Mouse (Mus musculus) hindbrain, embryonic 14.5 days (tissue): ENCODE data around the gene Maats1. TPM values are rescaled to one million over a fixed set of nuclear protein-coding genes. Genes with fewer than 3 reads are reported as not detected.
A peak's percentile ranks its signal among the peaks of the same experiment; 100 is the strongest.

ENCODE experiments used
- ATAC-seq: fragments of 200-750 bp; cut with Nextera tagmentation; 2 replicates; pipeline ENCODE4 v1.8.0; 2017; ENCODE audit warnings: moderate number of reproducible peaks, mild to moderate bottlenecking, moderate TSS enrichment, moderate library complexity; ENCODE audit not compliant: low FRiP score
- DNase-seq: peaks from one replicate; pipeline ENCODE4 v3.0.0-alpha.2; 2015; ENCODE audit warnings: low spot score
- H3K27ac ChIP-seq: fragments of 300-500 bp; sonication (generic); 2 replicates; pipeline ENCODE4 v1.5.1; 2014; ENCODE audit warnings: mild to moderate bottlenecking, moderate library complexity
- H3K27me3 ChIP-seq: fragments of 300-500 bp; sonication (generic); 2 replicates; pipeline ENCODE4 v1.6.1; 2014; ENCODE audit warnings: mild to moderate bottlenecking, low read length, mixed read lengths; ENCODE audit not compliant: control insufficient read depth, insufficient read depth
- H3K36me3 ChIP-seq: fragments of 300-500 bp; sonication (generic); replicated peaks from 2 replicates; pipeline ENCODE4 v1.6.1; 2014; ENCODE audit not compliant: control insufficient read depth, insufficient read depth
- H3K4me1 ChIP-seq: fragments of 300-500 bp; sonication (generic); replicated peaks from 2 replicates; pipeline ENCODE4 v1.6.1; 2014; ENCODE audit warnings: antibody characterized with exemption, low read length, mixed read lengths; ENCODE audit not compliant: control insufficient read depth, insufficient read depth
- H3K4me2 ChIP-seq: fragments of 300-500 bp; sonication (generic); replicated peaks from 2 replicates; pipeline ENCODE4 v1.6.1; 2014; ENCODE audit warnings: mild to moderate bottlenecking, moderate library complexity
- H3K4me3 ChIP-seq: fragments of 300-500 bp; sonication (generic); replicated peaks from 2 replicates; pipeline ENCODE4 v1.5.1; 2014; ENCODE audit warnings: mild to moderate bottlenecking, low read length
- H3K9ac ChIP-seq: fragments of 300-500 bp; sonication (generic); 2 replicates; pipeline ENCODE4 v1.6.1; 2014
- H3K9me3 ChIP-seq: fragments of 300-500 bp; sonication (generic); 2 replicates; pipeline ENCODE4 v1.6.1; 2016; ENCODE audit warnings: low read length; ENCODE audit not compliant: control insufficient read depth
- WGBS: fragments of 180-500 bp; shearing (Covaris S2); extraction: QIAGEN DNeasy Blood & Tissue Kit; methylation state at CpG from one replicate; pipeline ENCODE4 v1.1.7; 2014; 5-methylcytosine and 5-hydroxymethylcytosine counted together
- polyA plus RNA-seq: library from polyadenylated mRNA; unstranded; fragments of >200 nt; fragmentation: Nextera tagmentation; extraction: Ambion mirVana; gene quantifications from 2 replicates; pipeline ENCODE4 v1.2.1, GENCODE M21; 2014

Gene Maats1
- polyA plus RNA-seq, 1 experiment from 2014 or later: 1.5 TPM

DNA sequence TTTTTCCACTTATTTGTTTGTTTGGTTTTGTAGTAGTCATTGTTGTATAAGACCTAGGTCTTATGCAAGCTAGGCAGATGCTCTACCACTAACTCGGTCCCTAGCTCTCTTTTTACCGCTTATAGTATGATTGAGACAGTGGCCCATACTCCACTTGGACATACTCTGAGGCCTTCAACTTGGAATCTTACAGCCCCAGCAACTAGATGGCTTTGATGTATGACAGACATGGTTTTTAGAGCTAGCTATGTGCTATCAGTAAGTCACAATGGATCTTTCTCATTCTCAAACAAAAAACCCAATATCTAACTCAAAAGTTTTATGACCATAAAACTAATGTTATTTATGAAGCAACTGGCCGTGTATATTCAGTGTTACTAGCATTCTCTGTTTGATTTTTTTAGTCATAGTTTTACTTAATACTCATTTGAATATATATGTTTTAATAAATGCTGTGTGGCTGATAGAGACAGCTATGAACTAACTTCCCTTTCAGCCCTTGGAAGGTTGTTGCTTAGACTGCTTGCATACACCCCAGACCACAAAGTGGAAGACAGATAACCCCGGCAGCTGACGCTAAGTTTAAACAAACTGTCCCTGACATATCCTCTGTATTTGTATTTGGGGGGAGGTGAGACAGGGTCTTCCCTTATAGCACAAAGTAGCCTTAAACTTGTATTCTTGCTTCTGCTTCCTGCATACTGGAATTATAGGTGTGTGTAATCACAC is 12.4 kb upstream of the Maats1 start:
- Histone ChIP-seq H3K4me2 (no peak overlapping the region), H3K27ac (no peak overlapping the region), H3K27me3 (no peaks in the 10 kb centered on the region), H3K4me1 (no peaks in the 10 kb centered on the region), H3K9me3 (no peaks in the 10 kb centered on the region), H3K9ac (no peak overlapping the region), H3K36me3 (peaks cover 43% of the 10 kb centered on the region), H3K4me3 (no peak overlapping the region)
- ATAC-seq: no peak
- no peak for DNase-seq
- WGBS: 93% methylated on average over 5 of the region's 5 CpGs

DNA sequence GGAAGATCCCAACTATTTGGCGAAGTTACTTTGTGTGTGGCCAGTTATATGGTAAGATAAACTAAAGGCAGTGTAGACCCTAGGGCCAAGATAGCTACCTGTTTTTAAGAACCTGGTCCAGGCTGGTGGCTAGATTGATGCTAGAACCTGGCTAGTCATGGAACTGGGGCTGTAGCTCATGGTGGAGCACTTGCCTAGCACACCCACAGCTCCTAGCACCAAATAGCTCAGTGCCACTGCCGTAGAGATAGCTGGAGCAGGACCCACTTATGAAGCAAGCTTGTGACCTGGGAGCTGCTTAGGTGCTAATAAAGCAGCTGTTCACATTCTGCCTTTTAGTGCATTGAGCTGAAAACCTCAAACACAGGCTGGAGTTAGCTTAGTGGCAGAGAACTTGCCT is 11.7 kb upstream of the Maats1 start:
- H3K27me3 ChIP-seq: no peaks in the 10 kb centered on the region
- H3K4me2 ChIP-seq: no peak overlapping the region
- ATAC-seq (no peak), DNase-seq (no peak)
- H3K27ac ChIP-seq: no peak overlapping the region
- H3K9me3 ChIP-seq: no peaks in the 10 kb centered on the region
- H3K4me3 ChIP-seq: no peak overlapping the region
- no peaks in the 10 kb centered on the region for H3K4me1 ChIP-seq
- 92% methylated on average over 2 of the region's 2 CpGs for WGBS
- H3K9ac ChIP-seq: no peak overlapping the region
- H3K36me3 ChIP-seq: peaks cover 46% of the 10 kb centered on the region

DNA sequence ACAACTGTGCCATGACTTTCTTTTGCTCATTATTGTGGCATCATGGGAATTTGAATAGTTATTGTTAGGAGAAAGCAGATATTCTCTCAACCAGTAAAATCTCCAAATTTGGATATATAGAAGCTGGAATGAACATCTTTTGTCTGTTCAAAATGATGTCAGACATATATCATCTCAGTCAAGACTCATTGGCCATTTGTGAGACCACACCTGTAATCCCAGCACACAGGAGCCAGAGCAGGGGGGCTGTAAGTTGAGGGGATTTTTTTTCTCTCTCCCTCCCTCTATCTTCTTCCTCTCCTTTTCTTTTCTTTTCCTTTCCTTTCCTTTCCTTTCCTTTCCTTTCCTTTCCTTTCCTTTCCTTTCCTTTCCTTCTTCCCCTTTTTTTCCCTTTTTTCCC is 10.9 kb upstream of the Maats1 start:
- Histone ChIP-seq H3K9me3 (no peaks in the 10 kb centered on the region), H3K4me3 (no peak overlapping the region), H3K4me1 (peaks cover under 1% of the 10 kb centered on the region), H3K27ac (no peak overlapping the region), H3K9ac (no peak overlapping the region), H3K4me2 (no peak overlapping the region), H3K36me3 (peaks cover 46% of the 10 kb centered on the region), H3K27me3 (no peaks in the 10 kb centered on the region)
- ATAC-seq (no peak), DNase-seq (no peak)

DNA sequence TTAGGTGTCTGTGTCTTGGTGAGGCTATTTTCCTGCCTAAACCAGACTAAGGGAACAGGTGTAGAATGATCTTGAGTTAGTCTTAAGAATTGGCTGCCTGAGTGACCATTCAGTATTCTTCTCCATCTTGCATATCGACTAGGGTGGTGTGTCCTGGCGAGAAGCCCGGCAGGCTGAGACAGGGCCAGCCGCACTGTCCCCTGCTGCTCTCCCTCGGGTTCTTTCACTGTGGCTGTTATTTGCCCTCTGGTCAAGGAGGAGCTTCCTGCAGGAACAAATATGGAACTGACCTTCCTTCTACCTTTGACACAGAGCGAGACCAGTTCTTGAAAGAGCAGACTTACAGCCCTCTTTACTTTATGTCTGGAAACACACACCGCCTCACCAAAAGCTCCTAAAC is 10.1 kb upstream of the Maats1 start:
- no peak for ATAC-seq

DNA sequence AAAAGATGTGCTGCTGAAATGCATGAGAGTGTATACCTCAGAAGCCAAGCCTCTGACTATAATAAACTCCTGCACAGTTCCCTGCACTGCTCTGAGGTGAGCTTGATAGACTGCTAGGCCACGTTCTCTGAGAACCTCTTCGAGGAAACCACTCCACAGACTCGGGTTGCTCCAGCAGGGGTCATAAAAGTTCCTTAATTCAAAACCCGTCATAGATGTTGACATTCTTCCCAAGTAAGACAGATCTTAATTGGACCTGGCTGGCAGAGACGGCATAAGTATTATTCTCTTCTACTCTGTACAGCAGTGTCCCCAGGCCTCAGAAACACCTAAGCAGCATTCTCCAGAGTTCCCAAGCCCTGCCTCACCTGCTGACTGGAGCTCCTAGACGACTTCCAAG is 9.0 kb upstream of the Maats1 start:
- no peak for ATAC-seq
- 90% methylated on average over 6 of the region's 6 CpGs for WGBS
- H3K4me3 ChIP-seq: no peak overlapping the region

More for the DNA sequence above, 10.1 kb upstream of the Maats1 start:
- H3K27me3 ChIP-seq: no peaks in the 10 kb centered on the region
- H3K9me3 ChIP-seq: no peaks in the 10 kb centered on the region
- 83% methylated on average over 7 of the region's 7 CpGs for WGBS
- no peak overlapping the region for H3K4me3 ChIP-seq
- DNase-seq: no peak
- H3K27ac ChIP-seq: no peak overlapping the region
- peaks cover 46% of the 10 kb centered on the region for H3K36me3 ChIP-seq
- peaks cover 5% of the 10 kb centered on the region for H3K4me1 ChIP-seq
- no peak overlapping the region for H3K9ac ChIP-seq
- no peak overlapping the region for H3K4me2 ChIP-seq

DNA sequence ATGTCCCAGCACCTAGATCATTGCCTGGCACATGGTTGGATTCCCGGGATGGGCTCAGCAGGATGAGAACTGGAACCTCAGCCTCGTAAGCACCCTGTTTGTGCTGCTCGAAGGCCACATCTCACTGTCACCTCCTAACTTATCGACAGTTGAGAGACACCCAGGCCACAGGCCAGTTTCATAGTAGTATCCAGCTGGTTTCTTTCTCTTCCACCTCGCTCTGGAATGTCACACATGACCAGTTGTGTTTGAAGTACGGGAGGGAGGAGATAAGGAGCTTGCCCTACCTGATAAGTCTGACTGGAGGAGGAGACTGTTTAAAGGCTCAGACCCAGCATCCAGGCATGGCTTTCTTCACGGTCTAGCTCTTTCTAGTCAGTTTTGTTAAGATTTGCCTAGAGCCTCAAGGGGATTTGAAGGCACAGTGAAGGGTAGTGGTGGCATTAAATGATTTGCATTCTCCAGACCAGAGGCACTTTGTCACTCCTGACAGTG is 8.5 kb upstream of the Maats1 start:
- Histone ChIP-seq H3K36me3 (peaks cover 40% of the 10 kb centered on the region), H3K27me3 (no peaks in the 10 kb centered on the region), H3K9me3 (no peaks in the 10 kb centered on the region), H3K4me1 (peaks cover 5% of the 10 kb centered on the region), H3K4me2 (no peak overlapping the region), H3K4me3 (no peak overlapping the region), H3K27ac (no peak overlapping the region), H3K9ac (no peak overlapping the region)
- WGBS: 93% methylated on average over 7 of the region's 7 CpGs
- DNase-seq (no peak), ATAC-seq (no peak)

More for the DNA sequence above, 9.0 kb upstream of the Maats1 start:
- no peak overlapping the region for H3K4me2 ChIP-seq
- no peak for DNase-seq
- no peaks in the 10 kb centered on the region for H3K27me3 ChIP-seq
- no peak overlapping the region for H3K27ac ChIP-seq
- H3K9me3 ChIP-seq: no peaks in the 10 kb centered on the region
- H3K36me3 ChIP-seq: peaks cover 40% of the 10 kb centered on the region
- H3K9ac ChIP-seq: no peak overlapping the region
- H3K4me1 ChIP-seq: peaks cover 5% of the 10 kb centered on the region

DNA sequence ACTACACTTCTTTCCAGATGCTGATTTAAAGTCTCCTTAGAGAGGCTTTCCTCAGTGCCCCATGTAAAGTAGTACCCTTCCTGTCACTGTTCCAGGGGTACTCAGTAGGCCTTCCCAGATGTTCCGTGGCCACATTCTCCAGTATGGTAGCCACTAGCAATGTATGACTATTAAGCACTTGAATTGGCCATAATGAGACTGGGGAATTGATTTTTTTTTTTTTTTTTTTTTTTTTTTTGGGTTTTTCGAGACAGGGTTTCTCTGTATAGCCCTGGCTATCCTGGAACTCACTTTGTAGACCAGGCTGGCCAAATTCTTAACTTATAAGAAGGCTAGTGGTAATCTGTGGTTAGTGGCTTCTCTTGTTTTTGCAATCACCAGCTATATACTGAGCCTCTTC is 7.9 kb upstream of the Maats1 start:
- Histone ChIP-seq H3K9ac (no peak overlapping the region), H3K4me1 (peaks cover 5% of the 10 kb centered on the region), H3K27ac (no peak overlapping the region), H3K4me3 (no peak overlapping the region), H3K9me3 (no peaks in the 10 kb centered on the region), H3K27me3 (no peaks in the 10 kb centered on the region), H3K4me2 (no peak overlapping the region), H3K36me3 (peaks cover 40% of the 10 kb centered on the region)
- DNase-seq: no peak
- 96% methylated on average over 2 of the region's 2 CpGs for WGBS
- no peak for ATAC-seq

DNA sequence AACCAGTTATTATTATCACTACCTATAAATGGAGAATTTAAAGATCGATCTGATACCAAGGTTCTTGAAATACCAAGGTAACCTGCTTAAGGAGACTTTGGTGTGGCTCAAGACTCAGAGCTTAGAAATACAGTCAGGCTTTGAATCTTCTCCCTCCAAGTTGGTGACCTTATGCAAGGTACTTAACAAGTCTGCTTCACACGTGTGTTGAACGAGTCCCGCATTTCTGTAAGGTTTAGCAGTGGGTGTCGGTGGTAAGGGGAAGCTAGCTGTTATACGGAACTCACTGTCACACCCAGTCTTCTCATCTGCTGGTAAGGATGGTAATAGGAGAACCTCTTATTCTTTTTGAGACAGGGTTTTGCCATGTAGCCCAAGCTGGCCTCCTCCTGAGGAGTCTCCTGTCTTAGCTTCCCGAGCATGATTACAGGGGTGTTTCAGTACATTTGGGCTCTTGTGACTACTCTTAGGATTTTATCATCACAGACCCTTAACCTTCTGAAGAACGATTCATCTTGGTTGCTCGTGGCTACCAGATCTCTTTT is 6.3 kb upstream of the Maats1 start:
- peaks cover 5% of the 10 kb centered on the region for H3K4me1 ChIP-seq
- 91% methylated on average over 9 of the region's 9 CpGs for WGBS
- DNase-seq: no peak
- H3K36me3 ChIP-seq: peaks cover 30% of the 10 kb centered on the region
- H3K4me3 ChIP-seq: no peak overlapping the region
- H3K9ac ChIP-seq: no peak overlapping the region
- no peak for ATAC-seq
- no peak overlapping the region for H3K4me2 ChIP-seq
- H3K27me3 ChIP-seq: no peaks in the 10 kb centered on the region
- no peaks in the 10 kb centered on the region for H3K9me3 ChIP-seq
- H3K27ac ChIP-seq: no peak overlapping the region

DNA sequence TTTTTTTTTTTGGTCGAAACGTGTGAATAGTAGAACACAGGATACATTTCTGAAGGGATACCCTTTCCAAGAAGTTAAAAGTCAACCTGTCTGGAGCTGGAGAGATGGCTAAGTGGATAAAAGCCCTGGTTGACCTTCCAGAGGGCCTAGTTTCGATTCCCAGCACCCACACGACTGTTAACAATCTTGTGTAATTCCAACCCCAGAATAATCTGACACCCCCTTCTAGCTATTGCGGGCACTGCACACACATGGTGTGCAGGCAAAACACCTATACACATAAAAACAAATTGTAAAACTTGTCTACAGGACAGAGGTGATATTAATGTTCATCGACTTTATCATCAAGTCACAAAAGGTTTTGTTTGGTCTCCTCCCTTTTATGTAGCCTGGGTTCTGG is 5.6 kb upstream of the Maats1 start:
- Histone ChIP-seq H3K4me1 (peaks cover 5% of the 10 kb centered on the region), H3K27me3 (no peaks in the 10 kb centered on the region), H3K4me3 (peak overlapping the region; percentile 74), H3K9ac (peak overlapping the region; percentile 80), H3K36me3 (peaks cover 27% of the 10 kb centered on the region), H3K27ac (no peak overlapping the region), H3K4me2 (peak overlapping the region; percentile 71), H3K9me3 (no peaks in the 10 kb centered on the region)
- no peak for DNase-seq
- no peak for ATAC-seq
- 63% methylated on average over 6 of the region's 6 CpGs for WGBS
